Mouse (Mus musculus) ovary, postnatal 36 days (tissue): Measurements from ENCODE around the gene Bag6.
A peak's percentile ranks its signal among the peaks of the same experiment; 100 is the strongest.

ENCODE experiments used
- DNase-seq: peaks from one replicate; pipeline ENCODE4 v3.0.0; 2022; ENCODE audit warnings: low spot score, mixed read lengths

Bag6 gene

GRCm38 (mm10) chr17:35168541-35169207 lies 33.7 kb downstream of the Bag6 start:
- DNase-seq: no peak

DNA sequence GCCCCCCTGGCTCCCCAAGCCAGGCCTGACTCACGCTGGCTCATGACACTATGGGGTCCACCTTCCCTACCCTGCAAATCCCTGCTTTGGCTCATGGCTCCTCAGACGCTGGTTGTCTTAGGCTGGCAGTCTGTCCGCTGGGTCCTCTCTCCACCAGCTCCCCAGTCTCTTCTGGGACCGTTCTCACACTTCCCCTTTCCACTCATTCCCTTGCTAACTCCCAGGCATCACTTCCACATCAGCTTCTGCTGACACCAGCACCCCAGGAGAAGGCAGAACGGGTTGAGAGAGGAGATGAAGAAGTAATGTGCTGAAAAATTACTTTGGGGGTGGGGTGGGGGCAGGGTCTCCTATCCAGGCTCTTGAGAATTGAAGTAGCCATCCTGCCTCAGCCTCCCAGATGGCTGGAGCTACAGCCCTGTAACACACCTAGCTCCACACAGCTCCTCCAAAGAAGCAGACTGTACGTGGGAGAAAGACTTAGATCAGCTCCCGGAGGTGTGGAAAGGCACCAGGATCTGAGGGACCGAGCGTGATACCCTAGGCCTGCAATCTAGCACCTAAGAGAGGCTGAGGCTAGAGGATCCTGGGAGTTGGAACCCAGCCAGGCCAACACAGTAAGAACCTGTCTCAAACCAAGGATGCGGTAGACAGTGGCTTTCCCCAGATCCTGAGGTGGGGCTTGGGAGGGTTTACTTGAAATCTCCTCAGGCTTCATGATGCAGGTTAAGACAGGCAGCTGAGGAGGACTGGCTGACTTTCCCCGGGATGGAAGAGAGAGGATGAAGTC lies 37.7 kb downstream of the Bag6 start:
- no peak for DNase-seq

DNA sequence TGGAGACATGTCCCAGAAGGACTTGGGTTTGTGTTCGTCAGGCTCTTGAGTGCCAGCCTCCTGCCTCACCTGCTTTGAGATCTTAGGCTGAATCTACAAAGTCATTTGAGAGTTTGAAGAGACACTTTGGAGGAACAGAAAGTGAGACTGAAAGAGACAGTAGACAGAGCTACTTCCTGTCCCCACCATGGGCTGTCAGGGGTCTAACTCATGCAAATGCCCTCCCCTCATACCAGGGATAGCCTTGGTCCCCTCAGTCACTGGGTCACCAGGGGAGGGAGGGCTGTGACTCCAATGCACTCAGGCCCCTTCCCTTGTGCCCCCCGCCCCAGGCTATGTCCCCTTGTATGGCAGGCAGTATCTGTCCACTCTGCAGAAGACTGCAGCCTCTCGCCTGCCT lies 38.4 kb downstream of the Bag6 start:
- DNase-seq: no peak

GRCm38 (mm10) chr17:35174201-35174977 lies 39.4 kb downstream of the Bag6 start:
- no peak for DNase-seq

DNA sequence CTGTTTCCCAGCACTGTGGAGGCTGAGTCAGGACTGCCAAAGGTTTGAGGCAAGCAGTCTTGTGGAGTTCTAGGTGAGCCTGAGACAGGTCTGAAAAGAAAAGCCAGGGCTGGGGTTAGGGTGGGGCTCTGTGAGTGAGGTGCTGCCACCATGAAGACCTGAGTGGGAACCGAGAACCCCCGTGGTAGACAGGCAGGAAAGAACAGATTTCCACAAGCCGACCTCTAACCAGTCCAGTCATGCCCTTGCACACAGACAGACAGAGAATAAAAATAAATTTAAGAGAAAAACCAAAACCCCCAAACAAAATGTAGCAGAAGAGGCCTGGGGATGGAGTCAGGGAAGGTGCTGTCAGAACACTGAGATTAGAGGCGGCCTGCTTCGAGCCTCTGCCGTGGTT lies 40.4 kb downstream of the Bag6 start:
- no peak for DNase-seq

DNA sequence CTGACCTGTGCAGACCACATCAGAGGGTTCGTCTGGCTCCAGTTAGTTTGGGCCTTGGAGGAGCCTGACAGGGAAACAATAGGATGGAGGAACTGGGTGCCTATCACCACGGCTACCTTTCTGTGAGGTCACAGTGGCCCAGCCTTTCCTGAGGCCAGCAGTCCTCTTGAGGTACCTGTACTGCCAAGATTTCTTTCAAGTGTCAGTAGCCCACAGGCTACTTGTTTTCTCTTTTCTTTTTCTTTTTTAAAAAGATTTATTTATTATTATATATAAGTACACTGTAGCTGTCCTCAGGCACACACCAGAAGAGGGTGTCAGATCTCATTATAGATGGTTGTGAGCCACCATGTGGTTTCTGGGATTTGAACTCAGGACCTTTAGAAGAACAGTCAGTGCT lies 41.0 kb downstream of the Bag6 start, which contains the start of gene Aif1:
TSS of gene Aif1 (minus strand) at position 101 of the 400 bp plus-strand sequence.
- no peak for DNase-seq

- peak; percentile 78 for DNase-seq
Observed at GRCm38 (mm10) chr17:35178528-35178927, 43.5 kb downstream of the Bag6 start.

GRCm38 (mm10) chr17:35180093-35180492 lies 45.1 kb downstream of the Bag6 start:
- no peak for DNase-seq

GRCm38 (mm10) chr17:35185639-35186611 lies 50.9 kb downstream of the Bag6 start:
- DNase-seq: peak; percentile 67

DNA sequence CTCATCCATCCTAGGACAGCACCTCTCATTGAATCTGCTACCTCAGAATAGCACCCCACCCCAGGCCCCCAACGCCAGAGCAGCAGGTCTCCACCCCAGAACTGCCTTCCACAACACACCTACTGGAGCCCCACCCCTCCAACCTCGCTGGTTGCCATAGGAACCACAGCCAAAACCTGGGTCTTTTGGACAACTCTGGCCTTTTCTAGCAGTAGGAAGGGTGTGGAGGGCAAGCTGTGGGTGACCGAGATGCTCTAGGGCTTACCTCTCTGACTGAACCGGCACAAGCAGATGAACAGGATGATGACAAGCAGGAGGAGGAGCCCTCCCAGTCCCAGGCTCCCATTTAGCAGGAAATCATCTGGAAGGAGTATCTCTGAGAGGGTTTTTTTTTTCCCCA lies 51.7 kb downstream of the Bag6 start:
- no peak for DNase-seq

DNA sequence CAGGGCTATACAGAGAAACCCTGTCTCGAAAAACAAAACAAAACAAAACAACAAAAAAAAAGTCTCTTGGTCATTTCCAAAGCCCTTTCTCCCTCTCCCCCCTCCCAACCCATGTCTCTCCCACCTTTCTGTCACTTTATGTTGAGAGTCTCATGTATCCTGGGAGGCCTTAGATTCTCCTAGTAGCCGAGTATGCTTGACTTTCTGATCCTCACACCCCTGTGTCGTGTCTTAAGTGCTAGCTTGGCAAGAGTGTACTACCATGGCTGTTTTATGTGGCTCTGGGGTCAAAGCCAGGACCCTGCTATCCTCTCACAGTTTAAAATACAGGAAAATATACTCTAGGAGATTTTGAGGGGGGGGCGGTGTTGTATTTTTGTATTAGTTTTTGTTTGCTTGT lies 52.4 kb downstream of the Bag6 start:
- no peak for DNase-seq

DNA sequence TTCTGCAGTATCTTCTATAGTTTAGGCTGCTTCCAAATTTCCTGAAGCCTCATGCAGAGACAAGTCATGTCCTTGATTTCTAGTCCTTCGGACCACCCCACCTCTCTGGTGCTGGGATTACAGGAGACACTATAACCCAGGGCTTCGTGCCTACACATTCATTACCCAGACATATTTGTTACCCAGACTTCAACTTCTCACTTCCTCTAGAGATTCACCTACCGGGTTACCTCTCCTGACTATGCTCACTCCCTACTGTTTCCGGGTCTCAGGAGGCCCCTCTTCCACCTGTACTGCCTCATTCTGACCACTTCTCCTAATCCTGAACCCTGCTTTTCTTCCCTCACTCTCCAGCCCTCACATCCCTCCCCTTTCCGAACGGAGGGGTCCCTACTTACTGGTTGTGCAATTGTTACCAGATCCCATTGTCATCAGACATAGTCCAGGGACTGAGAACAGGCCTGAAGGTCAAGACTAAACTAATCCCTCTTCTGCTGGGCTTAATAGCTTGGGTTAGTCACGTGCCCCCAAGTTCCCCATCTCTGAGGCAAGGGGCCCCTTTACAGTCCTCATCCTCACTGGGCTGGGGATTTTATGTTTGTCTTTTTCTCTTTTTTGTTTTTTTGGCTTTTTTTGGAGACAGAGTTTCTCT lies 53.1 kb downstream of the Bag6 start, which contains the start of gene Lst1:
TSS of gene Lst1 (minus strand) at position 481 of the 652 bp plus-strand sequence.
- no peak for DNase-seq

DNA sequence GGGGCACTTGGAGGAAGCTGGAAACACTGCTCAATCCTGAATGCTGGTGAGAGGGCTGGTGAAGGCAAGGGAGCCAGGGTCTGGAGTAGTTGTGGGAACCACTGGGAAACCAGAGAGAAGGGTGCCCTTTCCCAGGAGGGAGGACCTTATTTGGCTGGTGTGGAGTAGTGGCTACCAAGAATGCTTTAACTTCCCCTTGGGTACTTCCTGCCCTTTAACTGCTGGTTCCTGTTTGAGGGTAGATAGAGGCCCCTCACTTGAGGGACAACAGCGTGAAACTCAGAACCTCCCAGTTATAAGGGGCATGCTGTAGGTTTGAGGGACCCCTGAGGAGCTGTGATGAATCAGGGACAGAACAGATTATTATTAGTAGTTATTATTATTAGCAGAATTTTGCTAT lies 54.2 kb downstream of the Bag6 start:
- DNase-seq: no peak

DNA sequence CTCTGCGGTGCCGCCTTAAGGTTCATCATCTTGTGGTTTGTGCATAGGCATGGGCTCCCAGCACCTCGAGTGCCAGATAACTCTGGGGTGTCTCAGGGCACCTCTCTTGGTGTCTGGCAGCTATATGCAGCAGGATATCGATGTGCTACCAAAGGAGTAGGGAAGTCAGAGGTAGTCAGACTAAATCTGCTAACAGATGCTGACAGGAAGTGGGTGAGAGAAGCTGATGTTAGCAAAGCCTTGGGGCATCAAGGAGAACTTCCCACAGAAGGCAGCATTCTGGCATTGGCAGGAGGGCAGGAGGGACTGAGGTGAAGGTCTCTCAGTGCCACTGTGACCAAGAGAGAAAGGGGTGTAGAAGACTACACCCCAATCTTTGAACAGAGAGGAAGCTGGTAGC lies 55.1 kb downstream of the Bag6 start:
- no peak for DNase-seq

- no peak for DNase-seq
Observed at GRCm38 (mm10) chr17:35191723-35192122, 56.7 kb downstream of the Bag6 start.

DNA sequence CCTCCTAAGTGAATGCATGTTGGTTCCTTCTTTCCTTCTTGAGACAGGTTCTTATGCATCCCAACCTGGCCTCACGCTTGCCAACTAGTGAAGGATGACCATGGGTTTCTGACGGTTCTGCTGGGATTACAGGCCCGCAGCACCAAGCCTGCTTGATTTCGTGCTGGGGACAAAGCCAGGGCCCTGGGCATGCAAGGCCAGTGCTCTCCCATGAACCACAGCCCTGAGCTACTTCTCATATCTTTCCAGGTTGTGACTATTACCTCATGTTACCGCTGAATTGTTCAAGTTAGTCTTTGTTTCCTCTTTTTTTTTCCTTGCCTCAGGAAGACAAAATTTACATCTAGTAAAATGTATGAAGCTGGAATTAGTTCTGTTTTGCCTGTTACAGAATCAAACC lies 57.9 kb downstream of the Bag6 start:
- DNase-seq: no peak

- DNase-seq: no peak
Observed at GRCm38 (mm10) chr17:35193881-35194843, 59.2 kb downstream of the Bag6 start, which contains the start of gene Ltb. Gene Ltb, plus strand, starts transcription at chr17:35194439.

- DNase-seq: no peak
Observed at GRCm38 (mm10) chr17:35194844-35195630, 60.1 kb downstream of the Bag6 start.
